Mouse (Mus musculus) heart, adult 8-10 months (tissue): ENCODE measurements at regions not wholly inside any gene's neighbourhood (a gene's known extent, or its start where the extent isn't known, plus 50 kb on each side); places are given as distances from the start of the nearest gene placed in this dataset.

Experiments
- DNase-seq: peaks from one replicate; pipeline ENCODE4 v3.0.0; 2022; ENCODE audit warnings: low spot score

GRCm38 (mm10) chr3:143447005-143447709 lies 565.4 kb upstream of the Pkn2 start:
- DNase-seq, result no peak

GRCm38 (mm10) chr3:143417401-143417800 lies 535.6 kb upstream of the Pkn2 start:
- no peak for DNase-seq

GRCm38 (mm10) chr3:143411655-143412054 lies 529.9 kb upstream of the Pkn2 start:
- no peak for DNase-seq

GRCm38 (mm10) chr3:143398966-143399365 lies 517.2 kb upstream of the Pkn2 start:
- DNase-seq, result no peak

- no peak for DNase-seq
Measured at GRCm38 (mm10) chr3:143384357-143384756, 502.6 kb upstream of the Pkn2 start.

- peak; percentile 19 for DNase-seq
Measured at GRCm38 (mm10) chr3:143379193-143379592, 497.4 kb upstream of the Pkn2 start.

- DNase-seq, result no peak
Measured at GRCm38 (mm10) chr3:143377446-143377845, 495.6 kb upstream of the Pkn2 start.

GRCm38 (mm10) chr3:143375527-143376061 lies 493.8 kb upstream of the Pkn2 start:
- no peak for DNase-seq

GRCm38 (mm10) chr3:143373501-143373900 lies 491.7 kb upstream of the Pkn2 start:
- DNase-seq, result no peak

- no peak for DNase-seq
Measured at GRCm38 (mm10) chr3:143369002-143369401, 487.2 kb upstream of the Pkn2 start.

GRCm38 (mm10) chr3:143340032-143340431 lies 458.2 kb upstream of the Pkn2 start:
- no peak for DNase-seq

GRCm38 (mm10) chr3:143333339-143333738 lies 451.5 kb upstream of the Pkn2 start:
- no peak for DNase-seq

- DNase-seq, result no peak
Measured at GRCm38 (mm10) chr3:143328521-143328920, 446.7 kb upstream of the Pkn2 start.

GRCm38 (mm10) chr3:143327652-143328051 lies 445.8 kb upstream of the Pkn2 start:
- DNase-seq, result no peak

GRCm38 (mm10) chr3:143316457-143316856 lies 434.7 kb upstream of the Pkn2 start:
- DNase-seq, result no peak

GRCm38 (mm10) chr3:143291793-143292192 lies 410.0 kb upstream of the Pkn2 start:
- no peak for DNase-seq

GRCm38 (mm10) chr3:143264132-143264531 lies 382.3 kb upstream of the Pkn2 start:
- no peak for DNase-seq

GRCm38 (mm10) chr3:143252643-143253042 lies 370.8 kb upstream of the Pkn2 start:
- DNase-seq, result no peak

- DNase-seq, result no peak
Measured at GRCm38 (mm10) chr3:143252008-143252407, 370.2 kb upstream of the Pkn2 start.

- no peak for DNase-seq
Measured at GRCm38 (mm10) chr3:143242691-143243090, 360.9 kb upstream of the Pkn2 start.

- DNase-seq, result no peak
Measured at GRCm38 (mm10) chr3:143240545-143241383, 359.0 kb upstream of the Pkn2 start.

GRCm38 (mm10) chr3:143238546-143238945 lies 356.7 kb upstream of the Pkn2 start:
- DNase-seq, result no peak
